Mouse (Mus musculus) kidney, postnatal 10 days (tissue): ENCODE measurements around the gene Grip1.

Source experiments
- DNase-seq: peaks from one replicate; pipeline ENCODE4 v3.0.0; 2021; ENCODE audit warnings: mixed read lengths

Gene Grip1

GRCm38 (mm10) chr10:119851594-119851993, 398.0 kb downstream of the Grip1 start:
- no peak for DNase-seq

- no peak for DNase-seq
Measured at GRCm38 (mm10) chr10:119852582-119853135, 399.0 kb downstream of the Grip1 start.

GRCm38 (mm10) chr10:119867726-119868125, 414.1 kb downstream of the Grip1 start:
- DNase-seq: no peak

GRCm38 (mm10) chr10:119868995-119869579, 415.5 kb downstream of the Grip1 start:
- DNase-seq: peak; percentile 10

GRCm38 (mm10) chr10:119876721-119877120, 423.1 kb downstream of the Grip1 start:
- DNase-seq: no peak

- DNase-seq: no peak
Measured at GRCm38 (mm10) chr10:119878331-119878730, 424.7 kb downstream of the Grip1 start.

- no peak for DNase-seq
Measured at GRCm38 (mm10) chr10:119884591-119884990, 431.0 kb downstream of the Grip1 start.

- no peak for DNase-seq
Measured at GRCm38 (mm10) chr10:119885563-119885962, 431.9 kb downstream of the Grip1 start.

- no peak for DNase-seq
Measured at GRCm38 (mm10) chr10:119886681-119887080, 433.1 kb downstream of the Grip1 start.

GRCm38 (mm10) chr10:119902754-119903153, 449.1 kb downstream of the Grip1 start:
- DNase-seq: no peak

- DNase-seq: no peak
Measured at GRCm38 (mm10) chr10:119906869-119907268, 453.2 kb downstream of the Grip1 start.

- no peak for DNase-seq
Measured at GRCm38 (mm10) chr10:119917995-119918394, 464.4 kb downstream of the Grip1 start.

GRCm38 (mm10) chr10:119927963-119928362, 474.3 kb downstream of the Grip1 start:
- no peak for DNase-seq

- DNase-seq: no peak
Measured at GRCm38 (mm10) chr10:119928921-119929320, 475.3 kb downstream of the Grip1 start.

GRCm38 (mm10) chr10:119932794-119933193, 479.2 kb downstream of the Grip1 start:
- no peak for DNase-seq

- DNase-seq: no peak
Measured at GRCm38 (mm10) chr10:119933362-119933761, 479.7 kb downstream of the Grip1 start.

- no peak for DNase-seq
Measured at GRCm38 (mm10) chr10:119935231-119935630, 481.6 kb downstream of the Grip1 start.

- no peak for DNase-seq
Measured at GRCm38 (mm10) chr10:119937481-119937880, 483.9 kb downstream of the Grip1 start.

- no peak for DNase-seq
Measured at GRCm38 (mm10) chr10:119943906-119944305, 490.3 kb downstream of the Grip1 start.

- DNase-seq: peak; percentile 31
Measured at GRCm38 (mm10) chr10:119951460-119951859, 497.8 kb downstream of the Grip1 start.

- DNase-seq: no peak
Measured at GRCm38 (mm10) chr10:119957260-119957955, 503.8 kb downstream of the Grip1 start.

GRCm38 (mm10) chr10:119960915-119961314, 507.3 kb downstream of the Grip1 start:
- DNase-seq: no peak

GRCm38 (mm10) chr10:119966321-119966720, 512.7 kb downstream of the Grip1 start:
- no peak for DNase-seq

- DNase-seq: no peak
Measured at GRCm38 (mm10) chr10:119979396-119979795, 525.8 kb downstream of the Grip1 start.
